Mouse (Mus musculus): Measurements from ENCODE around the gene Ankrd55.

- TF ChIP-seq HCFC1 (IDR thresholded peaks at IDR 0.05; ENCODE audit: borderline replicate concordance, insufficient read depth, low read length) (no peak), ZC3H11A (IDR thresholded peaks at IDR 0.05; ENCODE audit: borderline replicate concordance, low read depth, low read length) (no peak)
Measured at GRCm38 (mm10) chr13:112346659-112347142, 58.5 kb downstream of the Ankrd55 start.
